Mouse (Mus musculus): ENCODE results near the gene Slc6a13. TPM values are rescaled to one million over a fixed set of nuclear protein-coding genes. Genes with fewer than 3 reads are reported as not detected.

The Slc6a13 gene
- not detected for polyA plus RNA-seq (2021)

DNA sequence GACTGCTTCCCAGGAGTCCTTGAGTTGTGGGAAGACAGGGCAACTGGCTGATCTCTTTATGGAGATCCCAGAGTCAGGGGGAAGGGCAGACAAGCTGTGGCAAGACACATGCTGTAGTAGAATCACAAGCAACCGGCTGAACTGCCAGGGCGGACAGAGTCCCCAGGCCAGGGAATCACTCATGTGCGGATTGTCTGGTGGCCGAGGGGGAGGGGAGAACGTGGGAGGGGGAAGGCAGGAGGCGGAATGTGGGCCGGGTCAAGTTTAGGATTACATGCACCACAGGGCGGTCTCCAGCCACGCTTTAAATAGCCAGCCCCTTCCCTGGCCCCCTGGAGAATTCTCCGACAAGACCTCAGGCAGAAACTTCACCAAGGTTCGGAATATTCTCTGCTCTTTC lies at the start of gene Slc6a13:
Gene Slc6a13, plus strand, starts transcription at position 274 of the 400 bp plus-strand sequence.
- ATAC-seq (no peak), DNase-seq (ENCODE audit: low read depth, low spot score) (no peak)
- peaks cover 36% of the 10 kb centered on the region for H3K27me3 ChIP-seq
- ChIA-PET CTCF (interaction anchor here (1.2 kb wide), 1 partner anchor 9 kb away, joined by 3 read pairs; no protein-coding TSS in a partner anchor), POLR2A (no interaction called here)
- no peak for TF ChIP-seq CTCF (IDR thresholded peaks at IDR 0.05)
- in situ Hi-C loops (cut with MboI; ENCODE audit: low pct_unique_long_range_greater_than_20kb) = no loop called here

DNA sequence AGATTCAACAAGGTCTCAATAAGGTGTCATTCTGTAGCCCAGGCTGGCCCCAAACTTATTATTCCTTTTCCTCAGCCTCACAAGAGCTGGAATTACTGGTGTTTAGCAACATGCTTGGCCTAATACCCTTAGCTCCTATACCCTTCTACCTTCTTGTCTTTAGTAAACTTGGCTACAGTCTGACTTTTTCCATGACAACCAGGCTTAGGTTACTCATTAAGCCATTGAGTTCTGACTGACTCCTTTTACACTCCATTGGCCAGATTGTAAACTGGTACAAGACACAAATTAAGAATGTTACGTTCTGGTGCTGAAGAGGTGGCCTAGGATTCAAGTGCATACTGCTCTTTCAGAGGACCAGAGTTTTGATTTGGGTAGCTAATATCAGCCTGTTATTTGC lies 49.6 kb upstream of the Slc6a13 start:
- no peak for DNase-seq (ENCODE audit: low read depth, low spot score)
- ChIA-PET CTCF (interaction anchor here (1.1 to 1.5 kb wide), 3 partner anchors 11 to 23 kb away, joined by 3 to 4 read pairs (median 3); no protein-coding TSS in a partner anchor), POLR2A (interaction anchor here (0.5 kb wide), 1 partner anchor 9 kb away, joined by 3 read pairs; no protein-coding TSS in a partner anchor)
- no peak for ATAC-seq
- in situ Hi-C loops (cut with MboI; ENCODE audit: low pct_unique_long_range_greater_than_20kb) = no loop called here
- no peak for TF ChIP-seq CTCF (IDR thresholded peaks at IDR 0.05)
- no peaks in the 10 kb centered on the region for H3K27me3 ChIP-seq

DNA sequence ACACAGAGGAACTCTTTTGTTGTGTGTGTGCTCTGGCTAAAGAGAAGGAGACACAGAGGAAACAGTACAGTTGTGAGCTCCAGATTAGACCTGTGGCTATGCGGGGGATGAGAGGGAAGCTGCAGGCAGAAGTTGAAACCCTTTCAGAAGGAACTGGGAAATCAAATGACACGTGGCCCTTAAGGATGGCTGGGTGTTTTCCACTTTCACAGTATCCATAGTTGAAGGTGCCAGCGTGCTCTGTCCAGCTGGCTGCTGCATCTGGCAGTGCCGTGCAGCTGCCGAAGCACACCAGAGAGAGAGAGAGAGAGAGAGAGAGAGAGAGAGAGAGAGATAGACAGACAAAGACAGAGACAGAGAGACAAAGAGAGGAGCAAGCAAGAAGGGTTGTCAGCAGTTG lies 48.8 kb upstream of the Slc6a13 start:
- ATAC-seq (no peak), DNase-seq (ENCODE audit: low read depth, low spot score) (no peak)
- CTCF ChIA-PET = interaction anchor here (1.5 kb wide), 1 partner anchor 19 kb away, joined by 4 read pairs; no protein-coding TSS in a partner anchor
- no peaks in the 10 kb centered on the region for H3K27me3 ChIP-seq
- in situ Hi-C loops (cut with MboI; ENCODE audit: low pct_unique_long_range_greater_than_20kb) = no loop called here
- POLR2A ChIA-PET = no interaction called here
- TF ChIP-seq CTCF (IDR thresholded peaks at IDR 0.05) = no peak

DNA sequence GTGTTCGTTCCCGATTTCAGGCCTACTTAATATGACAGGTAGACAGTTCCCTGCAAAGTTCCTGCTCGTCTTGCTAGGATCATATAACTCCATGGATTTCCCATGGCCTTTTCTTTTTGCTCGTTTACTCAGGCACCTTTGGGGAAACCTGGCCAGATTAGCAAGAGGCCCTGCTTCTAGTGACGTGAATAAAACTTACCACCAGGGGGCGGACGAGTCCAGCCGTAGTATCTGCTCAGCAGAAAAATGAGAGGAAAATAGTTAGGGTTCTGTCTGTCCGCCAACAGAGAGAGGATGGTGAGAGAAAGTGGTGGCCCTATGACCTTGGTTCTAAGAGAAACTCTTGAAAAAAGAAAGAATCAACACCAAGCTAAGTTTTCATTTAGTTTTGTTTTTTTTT lies 39.5 kb upstream of the Slc6a13 start:
- ATAC-seq = peak; percentile 60
- CTCF ChIA-PET = interaction anchor here (0.6 to 1.4 kb wide), 2 partner anchors 10 to 13 kb away, joined by 3 read pairs; no protein-coding TSS in a partner anchor

DNA sequence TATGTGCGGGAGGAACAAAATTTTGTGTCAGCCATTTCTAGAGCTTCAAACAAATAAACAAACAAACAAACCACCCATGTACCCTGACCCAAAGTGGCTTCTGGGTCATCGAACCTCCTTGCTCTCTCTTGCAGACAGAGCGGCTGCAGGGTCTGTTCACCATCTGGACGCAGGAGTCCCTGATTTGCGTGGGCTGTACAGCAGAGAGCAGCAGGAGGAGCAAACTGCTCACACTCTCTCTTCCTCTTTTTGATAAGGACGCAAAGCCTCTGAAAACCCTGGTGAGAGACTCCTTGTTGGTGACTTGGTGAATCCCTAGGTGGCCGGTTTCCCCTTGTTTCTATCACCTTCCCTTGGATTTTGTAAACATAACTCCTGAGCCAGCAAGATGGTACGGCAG lies 38.8 kb upstream of the Slc6a13 start:
- ATAC-seq = no peak
- DNase-seq (ENCODE audit: low read depth, low spot score) = no peak
- TF ChIP-seq CTCF (IDR thresholded peaks at IDR 0.05) = no peak
- in situ Hi-C loops (cut with MboI; ENCODE audit: low pct_unique_long_range_greater_than_20kb) = no loop called here
- no peaks in the 10 kb centered on the region for H3K27me3 ChIP-seq
- ChIA-PET POLR2A (no interaction called here), CTCF (interaction anchor here (0.6 kb wide), 1 partner anchor 11 kb away, joined by 3 read pairs; no protein-coding TSS in a partner anchor)

More for the DNA sequence above, 39.5 kb upstream of the Slc6a13 start:
- in situ Hi-C loops (cut with MboI; ENCODE audit: low pct_unique_long_range_greater_than_20kb) = no loop called here
- POLR2A ChIA-PET = no interaction called here
- H3K27me3 ChIP-seq = no peaks in the 10 kb centered on the region
- no peak for DNase-seq (ENCODE audit: low read depth, low spot score)
- TF ChIP-seq CTCF (IDR thresholded peaks at IDR 0.05) = peak; percentile 88

DNA sequence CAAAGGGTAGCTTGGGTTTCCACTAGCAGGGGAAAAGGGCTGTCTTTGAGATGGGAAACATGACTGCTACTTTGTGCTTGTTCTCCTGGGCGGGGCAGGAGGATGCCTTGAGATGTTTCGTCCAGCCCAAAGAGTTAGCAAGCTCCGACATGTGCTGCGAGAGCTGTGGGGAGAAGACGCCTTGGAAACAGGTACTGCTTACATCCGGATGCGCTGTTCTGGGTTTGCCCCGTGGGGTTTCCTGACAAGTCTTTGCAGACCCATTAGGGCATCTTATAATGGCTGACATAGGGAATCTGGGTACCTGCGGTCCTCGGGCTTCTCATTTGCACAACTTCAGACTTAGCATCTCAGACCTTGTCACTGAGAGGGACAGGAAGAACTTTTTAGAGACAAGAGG lies 38.0 kb upstream of the Slc6a13 start:
- TF ChIP-seq CTCF (IDR thresholded peaks at IDR 0.05) = no peak
- ATAC-seq (no peak), DNase-seq (ENCODE audit: low read depth, low spot score) (no peak)
- no peaks in the 10 kb centered on the region for H3K27me3 ChIP-seq
- ChIA-PET CTCF (no interaction called here), POLR2A (no interaction called here)
- in situ Hi-C loops (cut with MboI; ENCODE audit: low pct_unique_long_range_greater_than_20kb) = no loop called here

DNA sequence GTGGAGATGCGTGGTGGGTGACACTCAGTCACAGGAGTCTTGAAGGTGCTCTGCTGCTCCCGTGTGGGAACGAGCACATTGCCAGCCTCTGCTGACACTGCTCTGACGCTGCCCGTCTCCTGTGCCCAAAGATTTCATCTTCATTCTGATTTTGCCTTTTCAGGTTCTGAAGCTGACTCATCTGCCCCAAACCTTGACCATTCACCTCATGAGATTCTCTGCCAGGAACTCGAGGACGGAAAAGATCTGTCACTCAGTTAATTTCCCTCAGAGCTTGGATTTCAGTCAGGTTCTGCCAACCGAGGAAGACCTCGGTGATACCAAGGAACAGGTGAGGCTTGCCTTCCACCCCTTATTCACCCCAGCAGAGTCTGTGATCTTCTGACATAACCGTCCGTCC lies 37.5 kb upstream of the Slc6a13 start:
- CTCF ChIA-PET = no interaction called here
- DNase-seq (ENCODE audit: low read depth, low spot score) (no peak), ATAC-seq (no peak)
- in situ Hi-C loops (cut with MboI; ENCODE audit: low pct_unique_long_range_greater_than_20kb) = no loop called here
- no peaks in the 10 kb centered on the region for H3K27me3 ChIP-seq
- no peak for TF ChIP-seq CTCF (IDR thresholded peaks at IDR 0.05)
- POLR2A ChIA-PET = no interaction called here

DNA sequence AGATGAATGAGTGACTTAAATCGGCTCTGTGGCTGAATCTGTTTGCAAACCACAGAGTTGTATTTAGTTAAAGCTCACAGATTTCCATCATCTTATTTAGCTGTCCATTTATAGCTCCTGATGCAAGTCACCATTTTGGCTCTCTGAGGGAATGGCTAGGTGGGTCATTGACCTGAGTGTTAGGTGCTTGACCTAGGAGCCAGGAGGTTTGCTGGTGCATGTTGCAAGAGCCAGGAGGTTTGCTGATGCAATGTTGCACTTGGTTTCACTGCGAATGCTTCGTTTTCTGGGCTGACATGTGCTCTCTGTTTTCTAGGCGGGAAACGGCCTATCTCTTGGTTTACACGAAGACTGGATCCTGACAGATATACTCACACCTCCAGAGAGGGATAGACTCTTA lies 29.9 kb upstream of the Slc6a13 start:
- no peaks in the 10 kb centered on the region for H3K27me3 ChIP-seq
- DNase-seq (ENCODE audit: low read depth, low spot score) (no peak), ATAC-seq (no peak)
- TF ChIP-seq CTCF (IDR thresholded peaks at IDR 0.05) = no peak
- ChIA-PET POLR2A (interaction anchor here (0.7 kb wide), 1 partner anchor 75 kb away, joined by 3 read pairs; no protein-coding TSS in a partner anchor), CTCF (interaction anchor here (1.0 kb wide), 1 partner anchor 19 kb away, joined by 4 read pairs; no protein-coding TSS in a partner anchor)
- in situ Hi-C loops (cut with MboI; ENCODE audit: low pct_unique_long_range_greater_than_20kb) = loop anchor here (5.0 to 10.0 kb wide), 2 partner anchors 262 to 1035 kb away; partner anchors contain the start of gene M6pr

DNA sequence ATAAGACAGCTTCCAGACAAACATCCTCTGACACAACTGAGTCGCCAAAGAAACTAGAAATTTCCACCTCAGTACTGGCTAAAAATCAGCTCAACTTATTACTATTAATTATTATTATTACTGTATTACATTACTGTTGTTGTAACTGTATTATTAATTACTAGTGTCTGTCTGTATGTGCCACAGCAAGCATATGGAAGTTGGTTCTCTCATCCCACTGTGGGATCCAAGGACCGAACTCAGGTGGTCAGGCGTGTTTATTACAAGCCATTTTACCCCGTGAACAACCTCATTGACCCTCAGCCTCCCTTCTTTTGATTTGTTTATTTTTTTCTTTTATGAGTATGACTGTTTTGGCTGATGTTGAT lies 28.3 kb upstream of the Slc6a13 start:
- in situ Hi-C loops (cut with MboI; ENCODE audit: low pct_unique_long_range_greater_than_20kb) = loop anchor here (5.0 to 10.0 kb wide), 2 partner anchors 261 to 1033 kb away; partner anchors contain the start of gene M6pr
- ChIA-PET CTCF (interaction anchor here (0.9 kb wide), 1 partner anchor 1036 kb away, joined by 3 read pairs; no protein-coding TSS in a partner anchor), POLR2A (no interaction called here)
- TF ChIP-seq CTCF (IDR thresholded peaks at IDR 0.05) = no peak
- ATAC-seq = no peak
- no peak for DNase-seq (ENCODE audit: low read depth, low spot score)
- peaks cover 11% of the 10 kb centered on the region for H3K27me3 ChIP-seq

DNA sequence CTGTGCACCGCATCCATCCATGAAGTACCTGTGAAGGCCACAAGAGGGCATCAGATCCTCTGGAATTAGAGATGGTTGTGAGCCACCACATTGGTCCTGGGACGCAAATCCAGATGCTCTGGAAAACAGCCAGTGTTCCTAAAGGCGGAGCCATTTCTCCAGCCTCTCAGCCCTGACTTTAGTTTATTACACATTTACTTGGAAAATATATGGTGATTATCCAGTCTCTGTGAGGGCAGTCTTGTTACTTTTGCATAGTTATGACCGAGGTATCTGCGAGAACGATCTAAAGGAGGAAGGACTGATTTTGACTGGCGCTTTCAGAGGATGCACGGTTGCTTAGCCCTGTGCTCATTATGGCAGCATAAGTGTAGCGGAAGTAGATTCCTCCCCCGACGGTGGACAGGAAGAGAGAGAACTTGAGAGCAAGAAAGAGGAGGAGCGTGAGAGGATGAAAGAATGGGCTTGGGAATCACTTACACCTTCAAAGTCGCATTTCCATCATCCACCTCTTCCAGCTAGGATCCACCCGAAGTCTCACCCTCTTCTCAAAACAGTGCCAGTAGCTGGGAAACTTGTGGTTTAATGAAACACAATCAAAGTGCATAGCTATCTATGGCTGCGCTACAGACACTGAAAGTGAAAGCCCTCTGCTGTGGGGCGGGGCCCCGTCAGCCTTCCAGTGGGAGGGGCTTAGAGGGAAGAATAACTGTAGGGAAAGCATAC lies 27.8 kb upstream of the Slc6a13 start:
- CTCF ChIA-PET = no interaction called here
- ATAC-seq (peak; percentile 95), DNase-seq (ENCODE audit: low read depth, low spot score) (peak; percentile 31)
- peak; percentile 89 for TF ChIP-seq CTCF (IDR thresholded peaks at IDR 0.05)
- POLR2A ChIA-PET = interaction anchor here (0.6 kb wide), 2 partner anchors 9 to 74 kb away, joined by 3 to 5 read pairs; no protein-coding TSS in a partner anchor
- H3K27me3 ChIP-seq = peaks cover 12% of the 10 kb centered on the region
- in situ Hi-C loops (cut with MboI; ENCODE audit: low pct_unique_long_range_greater_than_20kb) = loop anchor here (5.0 to 10.0 kb wide), 2 partner anchors 260 to 1033 kb away; partner anchors contain the start of gene M6pr

DNA sequence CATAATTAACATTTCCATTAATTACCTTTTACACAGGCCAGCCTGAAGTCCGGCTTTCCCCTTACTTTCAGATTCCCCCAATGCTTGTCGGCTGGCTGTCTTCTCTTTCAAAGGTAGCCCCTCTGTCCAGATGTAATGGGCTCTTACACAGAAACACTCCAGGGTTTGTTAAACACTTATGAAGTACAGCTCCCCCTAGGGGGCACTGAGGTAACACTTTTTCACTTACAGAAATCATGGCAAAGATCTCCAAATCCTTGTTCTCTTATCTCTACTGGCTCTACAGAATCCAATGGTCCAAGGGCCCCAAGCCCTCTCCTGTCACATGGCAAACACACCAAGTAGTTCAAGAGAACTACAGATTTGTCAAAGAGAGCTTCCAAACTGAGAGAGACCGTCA lies 25.7 kb upstream of the Slc6a13 start:
- DNase-seq (ENCODE audit: low read depth, low spot score) (no peak), ATAC-seq (no peak)
- ChIA-PET CTCF (interaction anchor here (0.9 to 1.6 kb wide), 3 partner anchors 39 to 92 kb away, joined by 3 to 4 read pairs (median 4); no protein-coding TSS in a partner anchor), POLR2A (no interaction called here)
- peaks cover 19% of the 10 kb centered on the region for H3K27me3 ChIP-seq
- in situ Hi-C loops (cut with MboI; ENCODE audit: low pct_unique_long_range_greater_than_20kb) = loop anchor here (5.0 to 10.0 kb wide), 2 partner anchors 258 to 1030 kb away; partner anchors contain the start of gene M6pr
- TF ChIP-seq CTCF (IDR thresholded peaks at IDR 0.05) = peak; percentile 65
